Mouse (Mus musculus) neutrophil, adult 5-6 weeks (primary cell): ENCODE results near the gene Sult2a2. TPM values are rescaled to one million over a fixed set of nuclear protein-coding genes. Genes with fewer than 3 reads are reported as not detected.
"Not testable (repeated sequence)": the region's sequence is repeated elsewhere in the genome, so short reads cannot be mapped to it uniquely, and the experiment has no call there.

Experiments used
- ATAC-seq: fragments of 151-379, 151-347 bp; 2 replicates; pipeline ENCODE4 v1.8.0; 2017; ENCODE audit warnings: mild to moderate bottlenecking, moderate TSS enrichment; ENCODE audit not compliant: insufficient number of reproducible peaks, poor library complexity, low FRiP score, severe bottlenecking; ENCODE audit errors: extremely low read depth
- total RNA-seq: library from RNA; stranded (forward); fragments of 200-1000 nt; gene quantifications from 2 replicates; pipeline ENCODE4 v1.2.3, GENCODE M21; 2017

Sult2a2 gene
- total RNA-seq = not detected in 2 replicates

DNA sequence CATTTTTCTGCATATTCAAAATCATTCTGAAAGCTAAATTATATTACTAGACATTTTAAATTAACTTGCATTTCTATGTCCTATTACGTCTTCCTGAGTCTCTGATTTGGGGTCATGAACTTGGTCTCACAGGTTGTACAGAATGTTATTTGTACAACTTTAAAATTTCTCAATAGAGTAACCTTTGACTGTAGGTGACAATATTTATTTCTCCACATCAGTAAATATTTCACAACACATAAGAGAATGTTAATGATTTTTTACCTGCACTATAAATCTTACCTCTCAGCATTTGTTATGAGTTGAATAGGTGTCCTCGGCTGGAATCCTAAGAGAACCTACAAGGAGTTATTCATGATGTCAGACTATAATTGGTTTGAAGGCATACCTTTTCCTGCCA lies at the start of gene Sult2a2:
Sult2a2 (plus strand) TSS at position 301 of the 400 bp plus-strand sequence.
- ATAC-seq = not testable (repeated sequence)

- no peak for ATAC-seq
These were observed 80.6 kb downstream of the Sult2a2 start for GRCm38 (mm10) chr7:13813913-13814312.

Other genes with a start within 250 kb of the Sult2a2 start
- not detected in 2 replicates for gene Bsph2, start 162.4 kb upstream of the Sult2a2 start, total RNA-seq
- gene Sult2a5, start 109.5 kb upstream of the Sult2a2 start, total RNA-seq = not detected in 2 replicates
- not detected in 2 replicates for gene Sult2a1, start 103.9 kb downstream of the Sult2a2 start, total RNA-seq